Mouse (Mus musculus) retina, postnatal 1 day (tissue): ENCODE results near the gene Adam12.

Experiments used
- DNase-seq: peaks from one replicate; pipeline ENCODE4 v3.0.0-alpha.2; 2012

Adam12 gene

DNA sequence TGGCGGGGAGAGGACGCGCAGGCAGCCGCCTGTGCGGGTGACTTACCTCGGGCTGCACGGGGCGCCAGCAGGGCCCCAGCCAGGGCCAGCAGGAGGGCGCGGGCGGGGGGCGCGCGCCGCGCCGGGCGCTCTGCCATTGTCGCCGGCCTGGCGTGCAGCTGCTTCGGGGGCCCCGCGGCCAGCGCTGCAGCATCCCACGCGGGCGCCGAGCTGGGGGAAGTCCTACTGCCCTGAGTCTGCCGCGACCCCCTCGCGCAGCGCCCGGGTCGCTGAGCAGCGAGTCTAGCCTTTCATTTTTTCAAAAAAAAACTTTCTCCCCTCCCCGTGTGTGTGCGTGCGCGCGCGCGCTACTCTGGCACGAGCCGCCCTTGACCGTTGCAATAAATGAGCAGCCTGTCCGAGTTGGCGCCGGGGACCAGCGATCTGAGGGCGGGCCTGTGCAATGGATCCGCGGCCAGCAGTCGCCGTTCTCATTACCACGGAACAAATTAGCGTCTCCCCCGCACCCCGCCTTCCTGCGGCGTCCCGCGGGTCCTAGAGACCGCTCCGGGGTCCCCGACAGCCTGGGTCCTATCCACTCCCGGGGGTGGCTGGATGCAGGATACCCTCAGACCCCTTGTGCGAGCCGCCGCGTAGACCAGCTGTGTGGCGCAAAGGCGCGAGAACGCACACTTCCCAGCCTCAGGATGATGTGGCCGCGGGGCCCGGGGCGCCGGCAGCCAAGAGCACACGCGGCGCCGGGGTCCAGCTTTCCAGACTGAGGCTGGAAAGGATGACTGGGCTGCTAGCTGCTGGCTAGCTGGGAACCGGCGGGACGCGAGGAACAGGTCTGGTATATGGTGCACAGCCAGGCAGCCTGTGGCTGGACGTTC lies 7.0 kb downstream of the Adam12 start:
- DNase-seq: peak; percentile 93

DNA sequence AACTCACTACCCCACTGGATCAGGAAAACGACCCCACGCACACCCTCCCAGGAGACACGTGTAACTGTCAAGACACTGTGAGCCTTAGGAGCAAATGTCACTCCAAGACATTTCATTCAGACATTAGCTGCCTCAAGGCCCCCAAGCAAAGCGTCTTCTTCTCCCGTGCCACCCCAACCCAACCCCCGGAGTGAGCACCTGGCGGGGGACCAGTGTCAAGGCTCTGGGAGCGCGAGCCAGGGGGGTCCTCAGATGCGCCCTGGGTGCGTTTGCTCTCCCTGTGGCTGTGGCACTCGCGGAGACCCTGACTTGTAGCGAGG lies 7.6 kb downstream of the Adam12 start:
- DNase-seq: no peak

DNA sequence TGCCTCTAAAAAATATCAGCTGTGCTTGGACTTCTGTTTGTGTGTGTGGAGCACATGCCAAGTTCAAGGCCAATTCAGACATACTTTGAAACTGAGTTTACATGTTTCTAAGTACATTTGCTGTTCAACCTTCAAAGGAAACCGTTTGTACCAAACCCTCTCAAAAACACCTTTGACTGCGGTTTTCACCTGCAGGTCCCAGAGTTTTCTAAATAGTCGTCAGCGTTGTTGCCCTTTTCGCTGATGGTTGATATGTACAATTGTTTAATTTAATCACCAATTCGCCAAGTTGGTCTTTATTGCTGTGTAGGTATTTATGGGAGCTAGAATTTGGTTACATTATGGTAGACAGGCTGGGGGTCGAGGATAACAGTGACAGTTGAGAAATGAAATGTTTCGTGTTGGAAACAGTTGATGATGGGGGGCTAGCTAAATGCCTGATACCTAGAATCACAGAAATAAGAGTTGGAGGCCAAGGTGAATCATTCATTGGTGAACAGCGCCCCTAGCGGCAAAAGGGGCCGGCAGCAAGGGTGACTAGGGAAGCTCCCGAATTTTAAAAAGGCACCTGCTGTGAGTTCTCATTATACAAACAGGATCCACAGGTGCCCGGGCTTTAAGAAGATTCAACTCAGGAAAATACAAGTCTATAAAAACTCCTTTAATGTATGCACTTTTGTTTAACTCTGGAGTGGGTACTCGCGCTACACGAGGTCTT lies 8.3 kb downstream of the Adam12 start:
- peak; percentile 87 for DNase-seq

DNA sequence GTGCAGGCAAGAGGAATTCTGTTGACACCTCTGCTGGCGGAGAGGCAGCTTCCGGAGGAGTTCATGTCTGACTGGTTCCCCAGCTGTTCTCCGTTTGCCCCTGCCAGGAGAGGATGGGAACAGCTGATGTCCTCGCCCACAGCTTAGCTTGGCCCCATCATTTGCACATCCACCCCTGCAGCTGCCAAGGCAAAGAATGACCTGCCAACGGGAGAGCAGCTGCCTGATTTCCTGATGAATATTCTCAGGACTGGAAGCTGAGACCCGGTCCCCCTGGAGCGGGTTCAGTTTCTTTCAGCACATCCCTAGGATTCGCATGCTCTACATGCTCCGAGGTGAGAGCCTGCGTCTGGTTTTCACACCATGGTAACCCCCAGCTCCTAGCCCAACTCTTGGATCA lies 24.0 kb downstream of the Adam12 start:
- DNase-seq: peak; percentile 62

DNA sequence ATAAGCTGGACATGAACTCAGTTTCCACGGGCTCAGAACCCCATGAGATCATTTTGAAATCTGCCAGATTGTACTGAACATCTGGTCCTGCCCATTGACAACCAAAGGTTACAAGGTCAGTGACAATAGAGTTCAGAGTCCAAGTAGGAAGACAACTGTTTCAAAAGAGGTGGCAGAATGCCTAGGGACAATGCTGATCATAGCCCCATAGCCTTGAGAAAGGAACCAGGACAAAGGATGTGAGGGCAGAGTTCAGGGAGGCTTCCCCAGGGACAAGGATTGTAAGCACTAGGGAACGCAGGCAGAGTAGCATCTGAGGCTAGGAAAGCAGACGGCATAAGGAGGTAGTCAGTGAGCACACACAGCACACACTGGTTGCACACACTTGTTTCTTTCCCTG lies 38.9 kb downstream of the Adam12 start:
- DNase-seq: no peak

DNA sequence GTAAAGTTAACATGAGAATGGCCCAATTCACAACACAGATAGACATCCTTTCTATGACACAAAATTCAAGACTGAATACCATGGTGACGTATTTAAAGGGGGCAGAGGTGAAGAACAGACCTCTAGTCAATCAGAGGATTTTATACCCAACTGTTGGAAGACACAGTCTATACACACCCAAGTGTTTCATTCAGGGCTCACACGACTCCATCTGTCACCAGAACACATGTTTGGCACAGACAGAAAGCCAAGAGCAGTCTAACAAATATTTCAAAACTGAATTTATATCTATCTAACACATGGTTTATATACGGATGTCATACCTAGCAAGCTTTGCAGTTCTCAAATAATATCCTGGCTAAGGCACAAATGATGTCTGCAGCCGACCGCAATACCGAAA lies 41.8 kb downstream of the Adam12 start:
- DNase-seq: no peak

DNA sequence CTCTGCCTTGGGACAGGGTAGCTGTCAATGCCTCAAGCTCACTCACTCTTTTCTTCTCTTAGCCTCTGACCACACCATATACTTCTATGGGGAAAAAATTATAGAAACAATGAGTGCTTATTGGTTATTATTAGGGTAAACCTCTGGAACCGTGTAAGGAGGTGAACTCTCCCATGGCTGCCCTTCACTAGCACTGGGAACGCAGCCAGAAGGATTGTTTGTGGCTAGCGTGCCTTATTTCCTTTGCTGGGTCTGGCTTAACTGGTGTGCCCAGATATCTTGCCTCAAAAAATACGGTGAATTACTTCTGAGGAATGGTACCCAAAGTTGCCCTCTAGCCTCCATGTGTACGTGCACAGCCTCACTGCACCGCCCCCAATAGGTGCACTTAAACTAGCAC lies 43.4 kb downstream of the Adam12 start:
- no peak for DNase-seq

DNA sequence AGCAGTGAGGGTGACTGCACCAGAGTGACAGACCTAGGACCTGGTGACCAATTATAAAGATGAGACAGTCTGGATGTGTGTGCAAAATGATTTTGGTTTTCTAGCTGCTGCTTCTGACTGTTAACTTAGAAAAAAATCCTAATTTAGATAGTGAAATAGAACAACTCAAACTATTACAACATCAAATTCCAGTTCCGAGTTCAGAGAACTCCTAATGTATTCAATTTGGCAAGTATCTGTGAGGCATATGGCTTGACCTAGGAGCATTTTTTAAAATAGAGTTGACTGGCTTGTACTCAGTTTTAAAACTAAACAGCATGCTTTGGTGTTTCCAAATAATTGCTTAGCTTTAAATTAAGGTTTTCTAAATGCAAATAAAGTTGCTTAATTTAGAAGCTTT lies 44.0 kb downstream of the Adam12 start:
- no peak for DNase-seq

DNA sequence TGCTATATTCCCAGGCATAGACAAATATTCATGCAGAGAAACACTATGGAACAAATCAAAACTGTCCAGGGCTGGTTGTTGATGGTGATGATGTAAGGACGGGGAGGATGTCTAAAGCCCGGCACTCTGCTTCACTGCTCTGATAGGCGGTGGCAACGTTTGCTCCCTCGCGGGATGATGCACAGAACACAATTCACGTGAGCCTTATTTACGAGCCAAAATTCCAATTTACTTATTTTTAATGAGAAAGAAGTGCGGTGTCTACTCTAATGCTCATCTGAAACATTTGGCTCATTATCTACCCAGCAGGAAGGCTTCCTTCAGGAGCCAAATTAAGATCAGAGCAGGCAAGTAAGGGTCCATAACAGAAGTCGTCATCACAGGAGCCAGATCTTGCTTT lies 45.4 kb downstream of the Adam12 start:
- no peak for DNase-seq

DNA sequence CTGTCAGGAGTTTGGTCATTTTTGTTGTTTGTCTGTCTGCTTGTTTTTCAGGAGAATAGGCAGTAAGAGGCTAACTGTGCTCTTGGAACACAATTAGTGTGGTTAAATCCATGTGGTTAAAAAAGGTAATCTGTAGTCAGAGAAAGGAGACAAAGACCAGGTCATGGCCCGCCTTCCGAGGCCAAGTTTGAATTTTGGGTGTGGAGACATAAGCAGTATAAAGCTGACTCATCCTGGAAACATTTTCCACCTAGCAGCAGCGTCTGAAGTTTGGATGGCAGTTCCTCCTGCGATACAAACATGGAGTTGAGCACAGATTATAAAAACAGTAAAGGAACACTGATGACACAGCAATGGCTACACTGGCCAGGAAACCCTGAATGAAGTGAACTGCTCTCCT lies 46.2 kb downstream of the Adam12 start:
- DNase-seq: no peak

DNA sequence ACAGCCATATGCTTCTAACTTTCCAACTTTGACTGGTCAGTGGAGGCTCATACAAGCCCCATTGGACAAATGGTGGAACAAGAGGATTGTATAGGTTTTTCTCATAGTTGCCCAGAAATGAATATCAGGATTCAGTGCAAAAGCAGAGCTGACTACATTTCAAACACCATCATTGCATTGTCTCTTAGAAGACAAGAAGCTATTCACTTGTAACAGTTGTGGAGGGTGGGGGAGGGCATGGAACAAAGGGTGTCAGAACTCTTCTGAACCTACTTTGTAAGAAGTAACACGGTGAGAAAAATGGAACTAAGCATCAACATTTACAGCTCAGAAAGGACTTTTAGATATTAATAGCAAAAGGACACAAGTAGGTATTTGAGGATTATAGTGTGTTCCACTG lies 50.2 kb downstream of the Adam12 start:
- DNase-seq: no peak

DNA sequence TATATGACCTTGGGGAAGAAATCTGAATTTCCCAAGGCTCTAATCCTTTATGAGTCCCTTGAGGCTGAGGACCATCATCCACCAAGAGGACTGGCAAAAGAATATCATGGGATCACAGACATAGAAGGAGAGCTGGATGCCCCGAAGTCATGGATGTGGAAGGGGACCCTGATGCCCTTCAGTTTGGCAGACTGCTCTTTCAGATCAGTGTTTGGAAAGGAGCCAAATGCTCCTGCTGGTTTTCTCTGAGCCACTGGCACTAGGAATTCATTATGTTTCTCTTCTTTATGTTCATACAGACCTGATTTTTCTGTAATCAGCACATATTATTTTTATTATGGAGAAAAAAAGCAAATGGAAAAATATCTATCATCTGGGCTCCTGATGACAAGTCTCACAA lies 50.9 kb downstream of the Adam12 start:
- peak; percentile 61 for DNase-seq

DNA sequence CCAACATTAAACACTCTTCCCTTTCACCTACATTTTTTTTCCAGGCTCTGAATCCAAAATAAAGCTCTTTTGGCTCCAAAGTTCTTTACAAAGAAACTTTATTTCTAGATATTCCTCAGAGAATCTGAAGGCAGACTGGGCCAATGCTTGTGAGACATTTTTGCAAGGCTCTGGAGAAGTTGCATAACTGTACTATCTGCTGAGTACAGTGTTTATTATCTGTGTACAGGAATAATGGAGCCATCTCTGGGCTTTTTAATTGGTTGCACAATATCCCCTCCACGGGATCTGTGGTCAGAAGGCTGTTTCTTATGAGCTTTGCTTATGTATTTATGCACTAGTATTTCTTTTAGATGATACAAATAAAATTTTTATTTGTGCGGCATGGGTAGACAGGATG lies 54.9 kb downstream of the Adam12 start:
- no peak for DNase-seq

DNA sequence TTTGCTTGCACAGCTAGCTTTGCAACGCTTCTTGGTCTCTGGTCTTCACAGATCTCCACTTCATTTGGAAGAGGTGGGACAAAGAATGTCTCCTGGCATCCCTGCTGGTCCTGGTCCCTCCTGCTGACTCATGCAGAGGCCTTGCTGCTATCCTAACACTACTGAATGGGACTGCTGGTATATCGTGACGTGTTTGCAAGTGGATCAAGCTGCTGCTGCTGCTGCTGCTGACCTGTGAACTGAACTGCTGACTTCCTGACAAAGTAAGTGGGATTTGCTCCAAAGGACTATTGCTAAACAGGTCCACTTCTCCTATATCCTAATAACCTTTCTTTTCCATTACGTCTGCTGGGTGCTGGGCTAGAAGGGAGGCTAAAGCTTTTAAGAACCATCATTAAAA lies 56.7 kb downstream of the Adam12 start:
- no peak for DNase-seq

DNA sequence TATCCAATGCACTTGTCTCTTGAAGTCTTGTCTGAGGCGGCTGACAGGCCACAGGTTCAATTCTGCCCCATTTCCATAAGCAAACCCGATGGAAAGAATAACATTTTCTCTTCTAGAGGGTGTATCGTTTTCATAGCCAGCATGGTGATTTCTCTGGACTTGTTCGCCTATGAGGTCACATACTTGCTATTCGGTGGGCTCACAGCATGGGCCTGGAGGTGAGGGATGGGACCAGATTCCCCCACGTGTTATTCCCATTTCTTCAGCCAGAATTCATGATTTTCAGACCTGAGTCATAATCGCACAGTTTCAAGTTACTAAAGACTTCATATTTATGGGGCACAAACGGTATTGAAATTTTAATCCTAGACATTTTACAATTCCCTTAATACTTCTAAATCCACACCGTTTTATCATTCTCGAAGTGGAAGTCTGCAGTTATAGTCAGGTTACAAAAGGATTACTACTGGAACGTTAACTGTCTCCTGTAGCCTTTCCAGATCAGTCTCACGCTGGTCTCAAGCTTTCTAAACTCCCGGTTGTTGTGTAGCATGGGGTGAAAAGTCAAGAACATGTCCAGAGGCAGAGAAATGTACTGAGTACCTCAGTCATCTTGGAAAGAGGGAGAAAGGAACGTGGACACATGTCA lies 58.4 kb downstream of the Adam12 start:
- no peak for DNase-seq

DNA sequence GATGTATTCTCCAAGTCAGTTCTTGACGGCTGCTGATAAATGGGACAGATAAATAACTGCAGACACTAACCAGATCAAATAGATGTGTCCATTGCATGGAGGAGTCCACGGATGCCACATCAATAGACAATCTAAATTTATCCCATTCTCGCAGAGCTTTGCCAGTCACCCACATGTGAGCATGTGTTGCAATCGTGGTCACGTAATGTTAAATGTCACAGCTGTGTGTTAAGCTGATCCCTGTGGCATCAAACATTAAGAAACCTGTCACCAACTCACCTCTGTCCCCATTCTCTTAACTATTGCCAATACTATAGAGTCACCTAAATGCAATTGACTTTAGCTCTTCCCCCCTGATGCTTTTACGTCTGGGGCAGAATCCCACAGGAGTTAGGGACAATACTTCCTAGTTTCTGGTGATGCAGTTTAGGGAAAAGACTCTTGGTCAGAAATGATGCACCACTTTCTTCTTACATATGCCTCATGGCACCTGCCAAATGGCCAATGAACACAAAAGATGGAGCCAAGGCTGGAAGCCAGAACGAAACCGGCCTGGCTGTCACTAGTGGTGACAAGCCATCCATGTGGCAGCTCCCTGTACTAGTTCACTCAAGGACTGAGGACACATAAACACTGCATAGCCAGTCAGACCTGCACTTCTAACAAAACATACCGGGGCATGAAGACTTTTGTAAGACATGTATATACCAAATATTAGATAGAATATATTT lies 61.6 kb downstream of the Adam12 start:
- DNase-seq: no peak

DNA sequence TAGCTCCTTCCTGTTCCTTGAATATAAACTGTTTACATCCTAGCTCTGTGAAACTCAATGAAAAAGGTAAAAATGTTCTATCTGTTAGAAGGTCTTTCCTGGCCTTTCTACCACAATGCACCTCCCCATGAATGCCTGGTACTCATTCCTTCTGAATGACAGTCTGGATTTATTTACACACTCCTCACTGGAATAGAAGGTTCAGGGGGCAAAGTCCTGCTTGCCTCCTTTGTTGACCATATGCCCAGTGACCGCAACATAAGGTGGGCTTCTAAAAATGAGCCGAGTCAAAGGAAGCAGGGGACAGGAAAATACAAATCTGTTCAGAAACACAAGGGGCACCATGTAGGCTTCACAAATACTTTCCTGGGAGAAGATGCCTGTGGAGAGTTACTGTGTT lies 62.2 kb downstream of the Adam12 start:
- no peak for DNase-seq

DNA sequence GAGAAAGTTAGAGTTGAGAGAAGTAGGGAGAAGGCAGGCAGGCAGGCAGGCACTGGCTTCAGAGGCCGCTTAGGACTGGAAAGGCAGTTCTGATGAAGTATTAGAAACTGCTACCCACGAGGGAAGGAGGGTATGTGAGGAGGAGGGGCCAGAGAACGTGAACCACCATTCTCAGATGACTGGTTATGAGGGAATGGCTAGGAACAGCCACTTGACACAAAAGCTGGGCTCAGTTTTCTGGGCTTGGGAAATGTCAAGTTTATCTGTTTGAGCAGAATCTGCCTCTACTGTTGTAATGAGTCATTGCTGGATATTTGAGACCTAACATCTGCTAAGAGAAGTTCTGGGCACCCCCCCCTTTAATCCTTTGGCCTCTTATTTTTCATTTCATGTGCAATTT lies 64.4 kb downstream of the Adam12 start:
- no peak for DNase-seq

DNA sequence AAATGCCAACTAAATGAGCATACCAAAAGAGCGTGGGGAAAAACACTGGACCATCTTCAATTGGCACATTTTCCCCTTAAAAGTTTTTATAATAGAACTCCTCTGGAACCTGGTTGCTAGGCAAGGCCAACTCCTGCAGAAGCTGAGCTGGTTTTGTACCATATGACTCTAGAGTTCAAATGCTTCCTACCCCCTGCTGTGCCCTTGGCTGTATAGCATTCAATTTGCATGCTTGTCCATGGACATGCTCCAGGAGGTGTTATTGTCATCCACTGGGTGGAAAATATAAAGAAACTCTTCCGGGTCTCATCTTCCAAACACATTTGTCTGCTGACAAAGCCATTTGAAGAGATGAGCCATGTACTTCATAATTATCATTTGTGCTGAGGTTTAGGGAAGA lies 68.2 kb downstream of the Adam12 start:
- DNase-seq: no peak

DNA sequence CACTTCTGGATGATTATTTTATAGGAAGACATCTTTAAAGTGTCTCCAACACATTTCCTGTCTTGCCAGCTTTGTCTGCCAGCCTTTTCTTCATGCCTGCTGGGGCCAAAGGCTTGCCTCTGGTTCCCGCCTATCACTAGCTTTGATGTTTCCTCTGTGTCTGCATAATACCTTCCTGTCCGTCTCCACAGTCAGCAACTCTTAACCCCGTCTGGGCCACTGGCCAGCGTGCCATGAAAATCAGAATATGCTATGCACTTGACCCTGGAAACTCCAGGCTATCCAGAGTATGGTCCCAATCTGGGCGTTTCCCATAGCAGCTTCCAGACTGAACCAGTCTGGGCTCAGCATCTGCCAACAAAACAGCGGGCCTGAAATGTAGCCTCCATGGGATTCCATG lies 69.1 kb downstream of the Adam12 start:
- no peak for DNase-seq

DNA sequence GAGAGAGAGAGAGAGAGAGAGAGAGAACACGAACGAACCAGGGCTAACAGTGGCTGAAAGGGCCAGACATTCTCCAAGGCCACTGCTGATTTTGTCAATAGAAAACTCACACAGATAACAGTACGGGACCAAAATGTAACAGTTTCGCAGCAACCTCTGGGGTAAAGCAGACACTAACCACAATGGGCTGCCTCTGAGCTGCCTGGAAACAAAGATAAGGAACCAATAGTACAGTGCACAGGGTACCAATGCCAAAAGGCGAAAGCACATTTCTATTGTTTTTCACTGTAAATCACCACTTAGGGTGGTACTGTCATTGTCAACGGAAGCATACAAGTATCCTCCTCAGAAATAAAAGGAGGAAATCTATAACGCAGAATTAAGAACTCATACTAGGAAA lies 72.3 kb downstream of the Adam12 start:
- DNase-seq: no peak

DNA sequence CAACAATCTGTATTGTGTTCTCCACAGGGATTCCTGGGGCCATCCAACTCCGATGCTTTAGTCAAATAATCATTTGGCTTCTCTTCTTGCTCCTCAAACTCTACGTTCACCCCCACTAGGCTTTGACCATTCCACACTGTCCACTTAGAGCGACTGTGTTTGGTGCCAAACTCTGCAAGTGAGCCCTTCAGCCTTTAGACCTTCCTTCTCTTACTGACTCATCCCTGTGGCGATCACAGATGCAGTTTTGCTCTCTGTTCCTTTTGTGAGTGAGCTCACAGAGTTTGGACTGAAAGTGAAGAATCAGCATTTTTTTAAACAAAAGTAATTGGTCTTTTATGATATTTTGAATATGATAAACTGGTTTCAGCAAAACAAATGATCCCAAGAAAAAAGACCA lies 80.6 kb downstream of the Adam12 start:
- DNase-seq: no peak

DNA sequence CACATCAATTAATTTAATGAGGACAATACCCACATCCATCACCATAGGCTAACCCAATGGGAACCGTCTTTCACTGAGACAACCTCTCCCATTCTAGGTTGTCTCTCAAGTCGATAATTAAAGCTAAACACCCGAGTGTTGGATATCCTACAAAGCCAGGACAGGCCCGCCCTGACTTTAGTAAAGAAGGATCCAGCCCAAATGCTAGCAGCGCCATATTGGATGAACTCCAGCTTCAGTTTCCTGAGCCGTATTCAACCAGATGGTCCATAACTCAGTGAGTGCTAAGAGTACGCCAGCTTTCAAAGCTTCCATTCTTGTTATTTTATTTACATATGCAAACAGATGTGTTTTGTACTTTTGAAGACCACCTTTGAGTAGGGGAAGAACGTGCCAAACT lies 81.6 kb downstream of the Adam12 start:
- DNase-seq: no peak

DNA sequence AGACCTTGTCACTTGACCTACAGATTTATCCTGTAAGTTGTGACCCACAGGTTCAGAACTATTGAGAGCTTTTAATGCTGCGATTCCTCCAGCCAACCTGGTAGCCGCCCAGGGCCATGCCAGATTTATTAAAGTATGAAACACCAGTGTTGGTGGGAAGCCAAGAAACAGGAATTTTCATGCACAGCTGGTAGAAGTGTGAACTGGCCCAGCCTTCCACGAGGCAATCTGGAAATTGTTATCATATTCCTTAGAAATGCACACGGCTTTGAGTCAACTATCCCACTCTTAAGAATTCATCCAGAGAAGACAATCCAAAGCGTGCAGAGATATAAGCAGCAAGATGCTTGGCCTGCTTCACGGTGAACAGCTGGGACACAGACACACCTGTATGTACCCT lies 82.6 kb downstream of the Adam12 start:
- DNase-seq: no peak
